Mouse (Mus musculus) kidney, adult 2 months (tissue): ENCODE measurements around the gene Kmt5b.

Experiments used
- CTCF ChIP-seq: fragments of 200-500 bp; conservative IDR thresholded peaks from 2 replicates; pipeline ENCODE4 v1.5.1; 2011; ENCODE audit warnings: low read depth, mild to moderate bottlenecking, control low read depth, low read length, moderate library complexity, mixed read lengths; ENCODE audit not compliant: insufficient read depth, insufficient read length
- POLR2A ChIP-seq: fragments of 200-500 bp; IDR thresholded peaks from one replicate; pipeline ENCODE4 v1.6.1; 2011; ENCODE audit warnings: low read depth, low read length, control low read depth

DNA sequence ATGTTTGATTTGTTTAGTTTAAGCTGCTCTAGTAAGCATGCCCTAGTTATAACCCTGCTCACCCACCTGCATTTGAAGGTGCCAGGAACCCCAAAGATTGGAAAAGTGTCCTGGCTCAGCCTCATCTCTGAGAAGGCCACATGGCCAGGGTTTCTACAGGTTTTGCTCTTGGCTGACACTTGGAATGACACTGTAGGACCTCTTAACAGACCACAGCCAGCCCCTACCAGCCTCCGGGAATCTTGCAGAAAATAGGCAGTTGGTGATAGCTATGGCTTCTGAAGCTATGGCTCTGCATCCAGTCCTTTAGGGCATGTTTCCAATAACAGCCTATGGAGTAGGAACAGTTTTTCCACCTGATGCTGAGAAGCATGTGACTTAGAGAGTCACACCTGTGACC is 77.6 kb downstream of the Kmt5b start:
- no peak for TF ChIP-seq CTCF
- no peak for TF ChIP-seq POLR2A
